Mouse (Mus musculus): Measurements from ENCODE around the gene Trdn. TPM values are rescaled to one million over a fixed set of nuclear protein-coding genes. Genes with fewer than 3 reads are reported as not detected.

The Trdn gene
- polyA plus RNA-seq, 1 experiment from 2014 or later, result 0.93 TPM

- 62% methylated on average over 2 of the region's 2 CpGs for WGBS (ENCODE audit: insufficient replicate concordance)
- Histone ChIP-seq H3K9ac (no peak overlapping the region), H3K4me1 (replicated peaks) (no peaks in the 10 kb centered on the region), H3K4me3 (replicated peaks) (no peak overlapping the region), H3K36me3 (replicated peaks) (no peaks in the 10 kb centered on the region), H3K27me3 (no peaks in the 10 kb centered on the region), H3K9me3 (replicated peaks) (no peaks in the 10 kb centered on the region), H3K27ac (replicated peaks) (no peak overlapping the region), H3K4me2 (no peak overlapping the region)
- no peak for ATAC-seq (ENCODE audit: insufficient read depth)
Observed at GRCm38 (mm10) chr10:33375474-33376029, 295.2 kb downstream of the Trdn start.

Other genes starting within 250 kb of the Trdn start
- 0.12 TPM in 1 of 2 replicates, not detected in the other for gene Nkain2, start 190.1 kb upstream of the Trdn start, polyA plus RNA-seq (2015; fragmentation: Nextera tagmentation; extraction: Ambion mirVana)